Mouse (Mus musculus) adrenal gland, postnatal 4 days (tissue): Measurements from ENCODE around the gene Bysl. TPM values are rescaled to one million over a fixed set of nuclear protein-coding genes. Genes with fewer than 3 reads are reported as not detected.

Experiments
- DNase-seq, 2 experiments: peaks; one replicate each; pipeline ENCODE4 v3.0.0; 2021 to 2022; ENCODE audit warnings: low spot score in 2 of 2, mixed read lengths in 2 of 2
- total RNA-seq, 2 experiments: library from RNA; stranded (reverse); gene quantifications; 2 replicates each; pipeline ENCODE4 v1.2.3; 2021

Bysl gene
- total RNA-seq, 2 experiments from 2014 or later = 12.5 to 14.3 TPM

DNA sequence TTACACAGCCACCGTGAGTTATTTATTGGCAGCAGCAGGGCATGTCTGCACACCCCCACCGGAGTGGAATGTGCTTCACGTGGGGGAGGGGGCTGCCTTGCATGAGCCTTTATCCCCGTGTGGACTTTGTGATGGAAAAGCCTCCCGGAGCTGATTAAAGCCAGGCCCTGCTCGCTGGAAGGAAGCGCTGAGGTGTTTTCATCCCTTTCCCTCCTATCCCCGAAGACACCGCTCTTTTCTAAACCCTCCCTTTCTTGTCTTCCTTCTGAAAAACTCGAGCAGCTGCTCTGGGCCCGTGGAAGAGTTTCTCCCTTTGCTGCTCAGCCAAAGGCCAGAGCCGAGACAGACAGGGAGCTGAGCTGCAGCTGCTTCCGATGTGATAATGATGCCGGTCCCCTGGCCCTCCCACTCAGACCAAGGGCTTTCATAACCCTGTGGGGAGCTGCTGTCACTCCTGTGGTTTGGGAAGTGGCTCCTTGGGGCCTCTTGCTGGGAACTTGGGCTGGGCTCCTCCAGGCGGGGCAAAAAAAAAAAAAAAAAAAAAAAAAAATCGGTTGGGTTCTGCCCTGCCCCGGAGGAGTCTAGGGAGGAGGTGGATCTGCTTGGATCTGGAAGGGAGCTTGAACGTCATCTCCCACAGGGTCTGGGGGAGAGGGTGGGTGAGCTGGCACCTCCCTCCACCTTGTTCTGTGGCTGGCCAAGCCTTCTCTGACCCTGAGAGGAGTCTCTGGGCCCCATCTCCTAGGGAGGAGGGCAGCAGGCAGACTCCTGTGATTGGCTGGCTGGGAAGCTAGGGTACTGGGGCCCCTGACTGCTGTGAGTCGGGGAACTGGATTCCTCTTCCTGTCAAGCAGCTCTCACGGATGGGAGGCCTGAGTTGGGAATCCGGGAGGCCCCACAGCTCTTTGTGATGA is 15.8 kb downstream of the Bysl start:
- peak in 1 of 2 experiments; percentile 56 for DNase-seq

- DNase-seq = no peak
Measured at GRCm38 (mm10) chr17:47594969-47595247, 16.4 kb downstream of the Bysl start.

DNA sequence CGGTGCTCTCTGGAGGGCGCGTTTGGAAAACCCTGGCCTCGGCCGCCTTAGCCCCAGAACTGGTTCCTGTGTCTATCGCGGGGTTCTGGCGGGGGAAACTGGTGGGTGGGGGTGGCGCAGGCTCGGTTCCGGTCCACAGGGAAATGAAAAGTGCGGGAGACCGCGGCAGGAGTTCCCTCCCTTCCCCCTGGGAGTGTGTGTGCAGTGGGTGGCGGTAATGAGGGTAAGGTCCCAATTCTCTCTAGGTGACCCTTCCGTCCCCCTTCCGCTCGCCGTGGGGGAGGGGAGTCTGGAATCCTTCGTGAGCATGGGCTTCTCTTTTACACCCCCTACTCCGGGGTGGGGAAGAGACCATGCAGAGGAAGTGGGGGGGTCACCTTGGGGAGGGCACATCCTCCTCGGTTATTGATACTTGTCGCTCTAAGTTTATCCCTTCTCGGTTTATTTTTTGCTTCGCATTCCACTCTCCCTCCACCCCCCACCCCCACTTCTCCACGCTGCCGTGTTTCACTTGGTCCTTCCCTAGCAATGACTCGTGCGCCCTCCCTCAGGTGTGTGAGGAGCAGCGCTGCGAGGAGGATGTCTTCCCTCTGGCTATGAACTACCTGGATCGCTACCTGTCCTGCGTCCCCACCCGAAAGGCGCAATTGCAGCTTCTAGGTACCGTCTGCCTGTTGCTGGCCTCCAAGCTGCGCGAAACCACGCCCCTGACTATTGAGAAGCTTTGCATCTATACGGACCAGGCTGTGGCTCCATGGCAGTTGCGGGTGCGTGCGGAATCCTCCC is 16.9 kb downstream of the Bysl start:
- DNase-seq = no peak

DNA sequence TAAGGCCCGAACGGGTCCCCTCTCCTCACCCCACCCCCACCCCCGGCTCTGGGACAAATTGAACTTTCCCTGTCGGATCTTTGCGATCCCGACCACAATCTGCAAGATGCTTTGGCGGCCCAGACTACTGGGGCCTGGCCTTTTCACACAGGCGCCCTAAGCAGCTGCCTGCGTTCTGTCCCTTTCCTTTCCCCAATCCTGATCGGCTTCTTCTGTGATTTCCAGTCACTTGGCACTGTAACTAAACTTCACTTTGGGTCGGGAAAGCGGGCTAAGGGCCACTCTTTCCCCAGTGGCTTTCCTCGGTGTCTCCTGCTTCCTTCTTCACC is 17.5 kb downstream of the Bysl start:
- DNase-seq = no peak

GRCm38 (mm10) chr17:47593215-47593853 is 18.0 kb downstream of the Bysl start:
- DNase-seq = peak; percentile 86 to 93

- DNase-seq = no peak
Measured at GRCm38 (mm10) chr17:47591073-47591472, 20.2 kb downstream of the Bysl start.

DNA sequence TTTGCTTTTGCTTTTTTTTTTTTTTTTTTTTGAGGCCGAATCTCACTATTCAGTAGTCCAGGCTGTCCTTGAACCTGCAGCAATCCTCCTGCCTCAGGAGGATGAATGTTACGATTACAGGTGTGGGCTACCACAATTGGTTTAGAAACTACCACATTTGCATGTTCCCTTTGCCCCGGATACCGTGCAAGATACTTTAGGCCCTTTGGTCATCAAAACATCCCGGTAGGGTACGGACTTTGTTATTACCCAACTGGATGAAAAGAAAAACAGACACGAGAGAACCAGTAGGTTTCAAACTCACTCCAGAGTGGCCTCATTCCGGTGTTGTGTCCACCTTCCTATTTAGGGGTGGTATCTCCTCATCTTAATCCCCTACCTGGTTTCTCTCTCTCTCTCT is 22.8 kb downstream of the Bysl start:
- DNase-seq = no peak

DNA sequence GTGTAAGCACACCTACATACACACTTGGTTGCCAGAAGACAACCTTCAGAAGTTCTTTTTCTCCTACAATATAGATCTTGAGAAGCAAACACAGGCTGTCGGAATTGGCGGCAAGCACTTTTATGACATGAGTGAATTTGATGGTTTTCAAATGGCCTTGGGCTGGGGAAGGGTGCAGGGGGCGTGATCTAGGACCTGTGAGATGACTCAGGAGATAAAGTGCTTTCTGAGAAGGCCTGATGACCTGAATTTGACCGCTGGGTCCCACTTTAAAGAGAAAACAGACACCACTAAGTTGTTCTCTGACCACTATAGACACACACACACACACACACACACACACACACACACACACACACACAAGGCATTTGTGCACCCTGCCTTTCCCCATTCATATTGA is 30.3 kb downstream of the Bysl start:
- no peak for DNase-seq

DNA sequence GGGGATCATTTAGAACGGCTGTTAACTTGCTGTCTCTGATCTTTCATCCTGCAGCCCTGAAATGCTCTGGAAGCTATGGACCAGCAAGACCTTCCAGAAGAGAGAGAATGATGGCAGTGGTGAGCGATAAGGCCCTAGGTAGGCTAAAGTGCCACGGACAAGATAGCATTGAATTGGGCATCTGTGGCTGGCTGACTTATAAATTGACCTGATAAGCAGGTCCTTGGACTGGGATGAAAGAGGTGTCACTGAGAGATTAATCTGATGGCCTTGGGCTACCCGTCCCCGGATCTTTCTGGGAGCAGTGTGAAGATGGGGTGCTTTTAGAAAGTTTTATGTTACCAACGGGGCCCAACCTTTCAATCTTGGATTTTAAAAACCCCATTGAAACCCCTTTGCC is 32.6 kb downstream of the Bysl start:
- DNase-seq = no peak

GRCm38 (mm10) chr17:47574830-47575229 is 36.5 kb downstream of the Bysl start:
- DNase-seq = no peak

- no peak for DNase-seq
Measured at GRCm38 (mm10) chr17:47574028-47574427, 37.3 kb downstream of the Bysl start.

GRCm38 (mm10) chr17:47572436-47572835 is 38.9 kb downstream of the Bysl start:
- DNase-seq = no peak

DNA sequence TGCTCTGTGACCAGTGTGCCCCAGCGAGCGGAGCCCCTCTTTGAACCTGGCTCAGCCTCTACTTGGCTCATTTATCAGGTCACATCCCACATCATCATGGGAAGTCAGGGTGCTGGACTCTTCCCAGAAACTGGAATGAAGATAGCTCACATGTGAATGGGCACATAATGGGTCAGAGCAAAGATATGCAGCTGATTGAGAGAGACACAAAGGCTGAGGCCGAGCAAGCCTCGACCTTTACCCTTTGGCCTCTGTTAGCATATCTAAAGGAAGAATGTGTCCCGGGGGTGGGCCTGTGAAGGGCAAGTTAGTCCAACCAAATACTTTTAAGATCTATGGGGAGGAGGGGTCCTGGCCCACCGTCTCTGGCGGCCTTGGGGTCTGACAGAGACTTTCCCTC is 39.7 kb downstream of the Bysl start:
- no peak for DNase-seq

DNA sequence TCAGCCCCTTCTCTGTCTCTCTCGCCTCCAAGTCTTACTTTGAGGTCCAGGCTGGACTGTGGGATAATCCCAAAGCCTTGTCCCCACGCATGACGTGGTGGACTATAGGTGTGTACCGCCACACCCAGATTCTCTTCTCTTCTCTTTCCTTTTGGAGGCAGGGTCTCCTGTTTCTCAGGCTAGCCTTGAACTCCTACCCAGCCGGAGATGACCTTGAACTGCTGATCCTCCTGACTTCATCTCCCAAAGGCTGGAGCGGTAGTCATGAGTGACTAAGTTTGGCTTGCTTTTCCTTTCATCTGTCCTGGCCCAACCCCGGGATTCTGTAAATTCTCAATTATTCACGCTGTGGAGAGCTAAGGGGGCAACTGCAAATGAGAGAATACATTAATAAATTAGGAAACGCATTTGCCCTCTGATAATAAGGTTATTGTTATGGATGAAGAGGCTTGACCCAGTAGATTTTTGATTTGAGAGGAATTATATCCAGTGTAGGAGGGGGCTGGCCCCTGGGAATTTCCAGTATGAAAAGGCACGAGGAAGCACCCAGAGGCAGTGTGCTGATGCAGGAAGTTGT is 42.3 kb downstream of the Bysl start:
- DNase-seq = no peak

GRCm38 (mm10) chr17:47568389-47568788 is 42.9 kb downstream of the Bysl start:
- DNase-seq = no peak

- no peak for DNase-seq
Measured at GRCm38 (mm10) chr17:47567271-47567670, 44.0 kb downstream of the Bysl start.

GRCm38 (mm10) chr17:47566133-47566532 is 45.2 kb downstream of the Bysl start:
- DNase-seq = no peak

DNA sequence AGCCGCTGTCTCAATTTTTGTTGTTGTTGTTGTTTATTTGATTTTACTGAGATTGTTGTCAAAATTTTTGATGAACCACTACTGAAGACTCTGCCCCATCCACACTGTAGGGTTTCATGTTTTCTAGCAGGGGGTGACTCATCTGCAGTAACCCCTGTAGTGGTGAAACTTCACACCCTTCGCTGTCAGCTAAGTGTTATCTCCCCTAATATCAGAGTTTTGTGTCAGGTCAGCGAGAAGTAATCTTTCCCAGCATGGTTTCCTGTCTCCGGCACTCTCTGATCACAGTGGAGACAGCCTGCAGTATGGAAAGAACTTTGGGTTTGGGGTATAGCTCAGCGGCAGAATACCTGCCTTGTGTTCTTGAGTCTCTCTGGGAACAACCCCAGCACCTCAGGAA is 46.7 kb downstream of the Bysl start:
- no peak for DNase-seq

- no peak for DNase-seq
Measured at GRCm38 (mm10) chr17:47562875-47563274, 48.4 kb downstream of the Bysl start.

DNA sequence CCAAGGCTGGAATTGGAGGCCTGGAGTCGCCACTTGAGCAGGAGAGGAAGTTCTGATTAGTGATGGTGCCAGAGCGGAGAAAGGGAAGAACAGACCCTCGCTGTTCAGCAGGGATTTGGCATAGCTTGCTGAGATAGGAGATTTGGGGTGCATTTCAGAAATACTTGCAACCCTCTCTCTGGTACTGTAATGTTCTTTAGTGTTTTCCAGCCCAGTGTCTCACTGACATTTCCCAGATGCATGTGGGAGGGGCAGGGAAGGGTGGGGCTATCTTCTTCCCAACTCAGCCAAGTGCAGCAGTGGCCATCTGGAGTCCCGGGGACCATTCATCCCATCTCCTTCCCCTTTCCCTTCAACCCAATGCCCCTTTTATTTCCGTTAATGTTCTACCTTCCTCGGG is 51.6 kb downstream of the Bysl start:
- no peak for DNase-seq

DNA sequence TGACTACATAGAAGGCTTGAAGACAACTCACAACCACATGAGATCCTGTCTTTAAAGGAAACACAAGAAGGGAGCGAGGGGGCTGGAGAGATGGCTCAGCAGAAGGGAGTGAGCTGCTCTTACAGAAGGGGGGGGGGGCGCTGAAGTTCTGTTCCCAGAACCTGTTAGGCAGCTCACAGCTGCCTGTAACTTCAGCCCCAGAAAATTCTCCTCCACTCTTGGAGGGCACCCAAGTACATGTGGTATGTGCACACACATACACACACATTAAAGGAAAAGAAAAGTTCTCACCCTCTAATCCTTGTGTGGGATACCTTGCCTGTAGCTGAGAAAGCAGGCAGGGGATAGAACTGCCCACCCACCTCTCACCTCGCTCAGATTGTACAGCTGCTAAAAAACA is 54.1 kb downstream of the Bysl start:
- DNase-seq = no peak

DNA sequence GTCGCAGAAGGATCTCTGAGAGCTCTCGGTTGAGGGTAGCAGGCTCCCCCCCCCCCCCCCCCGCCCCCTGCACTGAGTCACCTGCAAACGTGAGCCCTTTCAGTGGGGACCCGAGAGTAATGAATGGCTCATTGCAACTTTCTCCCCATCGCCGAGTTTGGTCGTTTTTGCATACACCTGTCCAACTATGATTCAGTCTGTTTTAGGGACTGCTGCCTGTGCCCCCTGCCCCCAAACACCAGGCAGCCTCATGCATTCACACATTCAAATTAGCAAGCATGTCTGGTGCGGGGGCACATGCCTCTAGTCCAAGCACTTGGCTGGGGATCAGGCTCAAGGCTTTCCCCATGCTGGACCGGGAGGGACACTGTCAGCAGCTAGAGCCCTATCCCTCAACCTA is 56.7 kb downstream of the Bysl start:
- DNase-seq = no peak
